Mouse (Mus musculus) testis, adult 2 months (tissue): ENCODE data around the gene Srsf3.

Source experiments
- CTCF ChIP-seq: fragments of 200-500 bp; IDR thresholded peaks from 2 replicates; pipeline ENCODE4 v1.5.1; 2012; ENCODE audit warnings: low read depth, mild to moderate bottlenecking, inconsistent platforms, low read length, moderate library complexity; ENCODE audit not compliant: control insufficient read depth, insufficient read depth, insufficient replicate concordance
- POLR2A ChIP-seq: fragments of 200-500 bp; IDR thresholded peaks from 2 replicates; pipeline ENCODE4 v1.6.1; 2012; ENCODE audit warnings: low read depth, mild to moderate bottlenecking, inconsistent platforms, low read length, moderate library complexity; ENCODE audit not compliant: control insufficient read depth

- no peak for TF ChIP-seq CTCF
- no peak for TF ChIP-seq POLR2A
Observed at GRCm38 (mm10) chr17:28986833-28987232, 45.6 kb upstream of the Srsf3 start.
